Mouse (Mus musculus): ENCODE measurements around the gene Paqr7. TPM values are rescaled to one million over a fixed set of nuclear protein-coding genes. Genes with fewer than 3 reads are reported as not detected.

Paqr7 gene
- polyA plus RNA-seq, 1 experiment from 2014 or later: 11.9 TPM

GRCm38 (mm10) chr4:134461252-134461651 lies 35.2 kb upstream of the Paqr7 start:
- H3K9ac ChIP-seq: no peak overlapping the region
- no peak overlapping the region for H3K27ac ChIP-seq
- no peaks in the 10 kb centered on the region for H3K4me1 ChIP-seq (replicated peaks)
- H3K27me3 ChIP-seq: no peaks in the 10 kb centered on the region
- no peak overlapping the region for H3K4me2 ChIP-seq
- no peaks in the 10 kb centered on the region for H3K36me3 ChIP-seq
- no peak for ATAC-seq (replicated peaks; ENCODE audit: insufficient number of reproducible peaks, insufficient read depth, low FRiP score, low read depth)
- no peaks in the 10 kb centered on the region for H3K9me3 ChIP-seq (replicated peaks)
- 58% methylated on average over 5 of the region's 5 CpGs for WGBS
- H3K4me3 ChIP-seq: no peak overlapping the region

GRCm38 (mm10) chr4:134465789-134466188 lies 30.7 kb upstream of the Paqr7 start:
- no peaks in the 10 kb centered on the region for H3K9me3 ChIP-seq (replicated peaks)
- peaks cover 2% of the 10 kb centered on the region for H3K36me3 ChIP-seq
- H3K4me3 ChIP-seq: no peak overlapping the region
- H3K4me2 ChIP-seq: no peak overlapping the region
- H3K9ac ChIP-seq: no peak overlapping the region
- H3K27ac ChIP-seq: no peak overlapping the region
- ATAC-seq (replicated peaks; ENCODE audit: insufficient number of reproducible peaks, insufficient read depth, low FRiP score, low read depth): no peak
- H3K4me1 ChIP-seq (replicated peaks): peaks cover 19% of the 10 kb centered on the region
- H3K27me3 ChIP-seq: no peaks in the 10 kb centered on the region
- 47% methylated on average over 12 of the region's 12 CpGs for WGBS

GRCm38 (mm10) chr4:134466381-134467262 lies 29.9 kb upstream of the Paqr7 start:
- H3K9me3 ChIP-seq (replicated peaks): no peaks in the 10 kb centered on the region
- peaks cover 19% of the 10 kb centered on the region for H3K4me1 ChIP-seq (replicated peaks)
- H3K4me3 ChIP-seq: peak overlapping the region; percentile 99; the same call in 1 of the 2 replicates
- H3K9ac ChIP-seq: no peak overlapping the region
- no peak for ATAC-seq (replicated peaks; ENCODE audit: insufficient number of reproducible peaks, insufficient read depth, low FRiP score, low read depth)
- H3K27me3 ChIP-seq: no peaks in the 10 kb centered on the region
- peaks cover 9% of the 10 kb centered on the region for H3K36me3 ChIP-seq
- peak overlapping the region; percentile 97 for H3K4me2 ChIP-seq
- 71% methylated on average over 11 of the region's 11 CpGs for WGBS
- H3K27ac ChIP-seq: 0 out of 2 replicates have a peak overlapping the region, but pooled peaks have one; percentile 78

GRCm38 (mm10) chr4:134467435-134468214 lies 28.9 kb upstream of the Paqr7 start:
- Histone ChIP-seq H3K36me3 (peaks cover 18% of the 10 kb centered on the region), H3K27ac (peak overlapping the region; percentile 78), H3K4me2 (peak overlapping the region; percentile 97), H3K4me3 (peak overlapping the region; percentile 99), H3K27me3 (no peaks in the 10 kb centered on the region), H3K9me3 (replicated peaks) (no peaks in the 10 kb centered on the region), H3K9ac (peak overlapping the region; percentile 67), H3K4me1 (replicated peaks) (peaks cover 19% of the 10 kb centered on the region)
- peak; percentile 2; the same call in 1 of the 2 replicates for ATAC-seq (replicated peaks; ENCODE audit: insufficient number of reproducible peaks, insufficient read depth, low FRiP score, low read depth)
- WGBS: under 1% methylated on average over 31 of the region's 31 CpGs

- H3K4me2 ChIP-seq: peak within 1 kb of the TSS; percentile 97
- H3K27me3 ChIP-seq: no peaks in the 10 kb centered on the region
- WGBS: under 1% methylated on average over 31 of the region's 31 CpGs
- H3K4me3 ChIP-seq: peak within 1 kb of the TSS; percentile 99
- H3K27ac ChIP-seq: peak within 1 kb of the TSS; percentile 94
- peak; percentile 95 for ATAC-seq (replicated peaks; ENCODE audit: insufficient number of reproducible peaks, insufficient read depth, low FRiP score, low read depth)
- peaks cover 23% of the 10 kb centered on the region for H3K36me3 ChIP-seq
- peaks cover 19% of the 10 kb centered on the region for H3K4me1 ChIP-seq (replicated peaks)
- H3K9me3 ChIP-seq (replicated peaks): no peaks in the 10 kb centered on the region
- H3K9ac ChIP-seq: peak within 1 kb of the TSS; percentile 93
Observed at GRCm38 (mm10) chr4:134468215-134468575, 28.3 kb upstream of the Paqr7 start, which contains the start of gene Stmn1. TSS of gene Stmn1 (plus strand) at chr4:134468320.

GRCm38 (mm10) chr4:134468578-134469266 lies 27.8 kb upstream of the Paqr7 start:
- Histone ChIP-seq H3K4me1 (replicated peaks) (peaks cover 19% of the 10 kb centered on the region), H3K4me2 (peak overlapping the region; percentile 97), H3K27me3 (no peaks in the 10 kb centered on the region), H3K27ac (peak overlapping the region; percentile 94), H3K4me3 (peak overlapping the region; percentile 99), H3K9me3 (replicated peaks) (no peaks in the 10 kb centered on the region), H3K9ac (peak overlapping the region; percentile 93), H3K36me3 (peaks cover 24% of the 10 kb centered on the region)
- under 1% methylated on average over 66 of the region's 68 CpGs for WGBS
- ATAC-seq (replicated peaks; ENCODE audit: insufficient number of reproducible peaks, insufficient read depth, low FRiP score, low read depth): peak; percentile 88

- Histone ChIP-seq H3K9me3 (replicated peaks) (no peaks in the 10 kb centered on the region), H3K27me3 (no peaks in the 10 kb centered on the region), H3K9ac (peak overlapping the region; percentile 22), H3K27ac (peak overlapping the region; percentile 94), H3K4me2 (peak overlapping the region; percentile 97), H3K4me3 (peak overlapping the region; percentile 99), H3K4me1 (replicated peaks) (peaks cover 19% of the 10 kb centered on the region), H3K36me3 (peaks cover 31% of the 10 kb centered on the region)
- 14% methylated on average over 6 of the region's 6 CpGs for WGBS
- no peak for ATAC-seq (replicated peaks; ENCODE audit: insufficient number of reproducible peaks, insufficient read depth, low FRiP score, low read depth)
Observed at GRCm38 (mm10) chr4:134469341-134469796, 27.1 kb upstream of the Paqr7 start.

- Histone ChIP-seq H3K9ac (peak overlapping the region; percentile 22; the same call in 1 of the 2 replicates), H3K4me2 (peak overlapping the region; percentile 97), H3K27ac (no peak overlapping the region), H3K9me3 (replicated peaks) (no peaks in the 10 kb centered on the region), H3K27me3 (no peaks in the 10 kb centered on the region), H3K36me3 (peaks cover 37% of the 10 kb centered on the region), H3K4me1 (replicated peaks) (peaks cover 19% of the 10 kb centered on the region), H3K4me3 (peak overlapping the region; percentile 99)
- 74% methylated on average over 3 of the region's 3 CpGs for WGBS
- no peak for ATAC-seq (replicated peaks; ENCODE audit: insufficient number of reproducible peaks, insufficient read depth, low FRiP score, low read depth)
Observed at GRCm38 (mm10) chr4:134469985-134470384, 26.5 kb upstream of the Paqr7 start.

- Histone ChIP-seq H3K27ac (no peak overlapping the region), H3K4me2 (no peak overlapping the region), H3K4me3 (no peak overlapping the region), H3K9ac (no peak overlapping the region), H3K4me1 (replicated peaks) (peaks cover 19% of the 10 kb centered on the region), H3K36me3 (peaks cover 48% of the 10 kb centered on the region), H3K27me3 (no peaks in the 10 kb centered on the region), H3K9me3 (replicated peaks) (no peaks in the 10 kb centered on the region)
- no peak for ATAC-seq (replicated peaks; ENCODE audit: insufficient number of reproducible peaks, insufficient read depth, low FRiP score, low read depth)
Observed at GRCm38 (mm10) chr4:134471469-134471868, 25.0 kb upstream of the Paqr7 start.

GRCm38 (mm10) chr4:134473764-134474163 lies 22.7 kb upstream of the Paqr7 start:
- ATAC-seq (replicated peaks; ENCODE audit: insufficient number of reproducible peaks, insufficient read depth, low FRiP score, low read depth): no peak
- H3K4me1 ChIP-seq (replicated peaks): peaks cover 10% of the 10 kb centered on the region
- H3K9ac ChIP-seq: no peak overlapping the region
- H3K4me2 ChIP-seq: no peak overlapping the region
- 76% methylated on average over 4 of the region's 4 CpGs for WGBS
- H3K9me3 ChIP-seq (replicated peaks): no peaks in the 10 kb centered on the region
- no peak overlapping the region for H3K27ac ChIP-seq
- H3K36me3 ChIP-seq: peaks cover 48% of the 10 kb centered on the region
- H3K4me3 ChIP-seq: no peak overlapping the region
- H3K27me3 ChIP-seq: no peaks in the 10 kb centered on the region

- no peak overlapping the region for H3K27ac ChIP-seq
- H3K9me3 ChIP-seq (replicated peaks): no peaks in the 10 kb centered on the region
- H3K4me2 ChIP-seq: no peak overlapping the region
- peaks cover 10% of the 10 kb centered on the region for H3K4me1 ChIP-seq (replicated peaks)
- no peaks in the 10 kb centered on the region for H3K27me3 ChIP-seq
- H3K36me3 ChIP-seq: peaks cover 48% of the 10 kb centered on the region
- H3K4me3 ChIP-seq: no peak overlapping the region
- 72% methylated on average over 8 of the region's 8 CpGs for WGBS
- H3K9ac ChIP-seq: no peak overlapping the region
- ATAC-seq (replicated peaks; ENCODE audit: insufficient number of reproducible peaks, insufficient read depth, low FRiP score, low read depth): no peak
Observed at GRCm38 (mm10) chr4:134474240-134474639, 22.3 kb upstream of the Paqr7 start.
